Mouse (Mus musculus) stomach, postnatal 0 days (tissue): ENCODE data around the gene Hnrnpa2b1. TPM values are rescaled to one million over a fixed set of nuclear protein-coding genes. Genes with fewer than 3 reads are reported as not detected.

ENCODE experiments used
- ATAC-seq: fragments of 200-750 bp; cut with Nextera tagmentation; 2 replicates; pipeline ENCODE4 v1.8.0; 2017; ENCODE audit not compliant: low FRiP score, low TSS enrichment
- DNase-seq: peaks from one replicate; pipeline ENCODE4 v3.0.0-alpha.2; 2016; ENCODE audit warnings: low spot score
- H3K27ac ChIP-seq: fragments of 300-500 bp; sonication (generic); replicated peaks from 2 replicates; pipeline ENCODE4 v1.5.1; 2014; ENCODE audit warnings: mild to moderate bottlenecking, control low read depth
- H3K27me3 ChIP-seq: fragments of 300-500 bp; sonication (generic); 2 replicates; pipeline ENCODE4 v1.6.1; 2014; ENCODE audit warnings: low read length; ENCODE audit not compliant: control insufficient read depth, insufficient read depth
- H3K36me3 ChIP-seq: fragments of 300-500 bp; sonication (generic); 2 replicates; pipeline ENCODE4 v1.6.1; 2014; ENCODE audit warnings: low read length, mixed read lengths; ENCODE audit not compliant: control insufficient read depth, insufficient read depth
- H3K4me1 ChIP-seq: fragments of 300-500 bp; sonication (generic); replicated peaks from 2 replicates; pipeline ENCODE4 v1.6.1; 2014; ENCODE audit warnings: antibody characterized with exemption; ENCODE audit not compliant: control insufficient read depth, insufficient read depth
- H3K4me2 ChIP-seq: fragments of 300-500 bp; sonication (generic); replicated peaks from 2 replicates; pipeline ENCODE4 v1.6.1; 2014; ENCODE audit warnings: low read depth, mild to moderate bottlenecking, control low read depth, moderate library complexity
- H3K4me3 ChIP-seq: fragments of 300-500 bp; sonication (generic); 2 replicates; pipeline ENCODE4 v1.5.1; 2014; ENCODE audit warnings: low read depth, low read length, control low read depth
- H3K9ac ChIP-seq: fragments of 300-500 bp; sonication (generic); 2 replicates; pipeline ENCODE4 v1.6.1; 2014; ENCODE audit warnings: mild to moderate bottlenecking, low read length, control low read depth, mixed read lengths
- H3K9me3 ChIP-seq: fragments of 300-500 bp; sonication (generic); 2 replicates; pipeline ENCODE4 v1.6.1; 2016; ENCODE audit warnings: low read length; ENCODE audit not compliant: control insufficient read depth
- CTCF ChIP-seq: IDR thresholded peaks from 2 replicates; pipeline ENCODE4 v1.5.1; 2016; ENCODE audit warnings: antibody characterized with exemption, low read depth, mild to moderate bottlenecking, moderate library complexity
- EP300 ChIP-seq: optimal IDR thresholded peaks from 2 replicates; pipeline ENCODE3; 2016; ENCODE audit warnings: antibody characterized with exemption
- WGBS: fragments of 180-500 bp; shearing (Covaris S2); extraction: QIAGEN DNeasy Blood & Tissue Kit; methylation state at CpG from one replicate; pipeline ENCODE4 v1.1.7; 2014; 5-methylcytosine and 5-hydroxymethylcytosine counted together
- polyA plus RNA-seq: library from polyadenylated mRNA; unstranded; fragments of >200 nt; fragmentation: Nextera tagmentation; extraction: Ambion mirVana; gene quantifications from 2 replicates; pipeline ENCODE4 v1.2.1, GENCODE M21; 2015

Gene Hnrnpa2b1
- polyA plus RNA-seq, 1 experiment from 2014 or later = 543 TPM

DNA sequence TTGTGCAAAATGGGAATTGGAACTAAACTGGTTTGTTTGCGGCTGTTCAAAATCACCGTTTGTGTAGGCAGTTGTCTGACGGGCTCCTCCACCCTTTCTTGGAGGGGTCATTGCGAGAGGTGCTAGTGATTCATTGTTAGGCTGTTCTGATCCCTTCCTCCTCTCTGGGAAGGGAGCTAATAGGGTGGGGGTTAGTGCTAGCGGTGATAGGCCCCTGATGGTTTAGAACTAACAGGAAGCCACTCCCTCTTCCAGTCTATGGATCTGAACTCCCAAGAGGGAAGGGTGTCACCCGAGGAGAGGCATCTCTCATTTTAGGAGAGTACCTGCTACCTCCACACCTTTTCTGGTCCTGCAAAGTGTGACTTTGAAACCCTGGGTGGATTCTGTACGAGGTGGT, 35.4 kb downstream of the Hnrnpa2b1 start:
- ATAC-seq (no peak), DNase-seq (no peak)
- no peak for TF ChIP-seq CTCF
- no peak for TF ChIP-seq EP300
- WGBS = 28% methylated on average over 7 of the region's 7 CpGs
- Histone ChIP-seq H3K4me3 (no peak overlapping the region), H3K4me1 (no peaks in the 10 kb centered on the region; the same call in 1 of the 2 replicates), H3K27ac (no peak overlapping the region), H3K9me3 (no peaks in the 10 kb centered on the region), H3K27me3 (no peaks in the 10 kb centered on the region), H3K36me3 (no peaks in the 10 kb centered on the region), H3K4me2 (peak overlapping the region; percentile 91), H3K9ac (no peak overlapping the region)

DNA sequence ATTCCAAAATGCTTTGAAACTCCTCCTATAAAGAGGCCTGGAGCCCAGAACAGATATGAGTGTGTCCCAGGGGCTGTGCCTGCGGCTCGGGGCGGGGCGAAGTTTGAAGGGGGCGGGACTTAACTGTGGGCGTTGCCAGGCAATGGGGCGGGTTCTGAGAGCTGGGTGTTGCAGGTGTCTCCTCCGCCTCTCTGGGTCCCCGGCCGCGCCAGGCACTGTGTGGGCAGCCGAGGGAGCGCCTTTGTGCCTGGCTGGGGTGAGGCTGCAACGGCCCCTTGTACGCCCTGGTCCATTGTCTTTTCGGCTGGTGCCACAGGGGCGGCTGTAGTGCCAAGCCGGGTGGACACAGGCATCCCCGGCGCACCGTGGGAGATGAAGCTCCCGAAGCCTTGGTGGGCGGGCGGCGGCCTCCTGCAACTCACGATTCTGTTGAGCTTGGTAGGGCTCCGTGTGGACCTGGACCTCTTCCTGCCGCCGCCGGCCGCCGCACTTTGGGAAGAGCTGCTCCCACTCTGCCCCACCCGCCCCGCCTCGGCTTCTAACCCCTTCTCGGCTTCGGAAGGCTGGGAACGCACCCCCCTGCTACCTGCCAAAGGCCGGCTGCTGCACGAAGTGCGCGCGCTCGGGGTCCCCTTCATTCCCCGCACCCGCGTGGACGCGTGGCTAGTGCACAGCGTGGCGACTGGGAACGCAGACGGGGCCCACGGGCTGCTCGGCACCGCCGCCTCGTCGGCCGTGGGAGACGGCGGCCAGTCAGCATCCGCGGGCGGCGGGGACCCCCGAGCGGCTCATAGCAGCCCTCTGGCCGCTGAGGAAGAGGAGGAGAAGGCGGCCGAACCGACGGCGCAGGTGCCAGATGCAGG, 36.9 kb downstream of the Hnrnpa2b1 start, which contains the start of gene Nfe2l3:
Gene Nfe2l3 (plus strand): TSS at position 136 of the 863 bp plus-strand sequence.
- DNase-seq (peak; percentile 96), ATAC-seq (peak; percentile 94)
- TF ChIP-seq CTCF = no peak
- no peak for TF ChIP-seq EP300
- Histone ChIP-seq H3K4me1 (no peaks in the 10 kb centered on the region; the same call in 1 of the 2 replicates), H3K9ac (peak within 1 kb of the TSS; percentile 75), H3K27me3 (no peaks in the 10 kb centered on the region), H3K9me3 (no peaks in the 10 kb centered on the region), H3K36me3 (no peaks in the 10 kb centered on the region), H3K27ac (peak within 1 kb of the TSS; percentile 84), H3K4me2 (peak within 1 kb of the TSS; percentile 91), H3K4me3 (peak within 1 kb of the TSS; percentile 59)
- 1% methylated on average over 72 of the region's 74 CpGs for whole genome bisulfite sequencing

DNA sequence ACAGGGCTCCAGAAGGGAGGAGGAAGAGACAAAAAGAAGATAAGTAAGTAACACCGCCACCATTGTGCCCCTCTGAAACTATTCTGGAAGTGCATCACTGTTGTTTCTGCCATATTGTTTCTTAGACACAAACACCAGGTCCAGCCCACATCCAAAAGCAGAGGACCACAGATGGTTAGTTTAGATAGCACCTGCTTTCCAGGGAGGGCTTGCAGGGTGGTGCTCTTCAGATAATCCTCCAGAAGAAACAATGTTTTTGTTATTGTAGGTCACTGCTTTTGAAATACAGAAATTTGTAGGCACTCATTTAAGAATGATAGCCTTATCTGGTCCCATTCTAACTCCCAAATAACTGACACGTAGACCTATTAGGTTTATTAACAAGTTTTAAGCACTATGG, 45.2 kb downstream of the Hnrnpa2b1 start:
- Histone ChIP-seq H3K4me3 (no peak overlapping the region), H3K27me3 (no peaks in the 10 kb centered on the region), H3K27ac (no peak overlapping the region), H3K4me2 (no peak overlapping the region), H3K9me3 (0 out of 2 replicates have a peak, but pooled peaks cover 3% of the 10 kb centered on the region), H3K36me3 (no peaks in the 10 kb centered on the region), H3K4me1 (no peaks in the 10 kb centered on the region), H3K9ac (no peak overlapping the region)
- no peak for DNase-seq
- no peak for ATAC-seq
- TF ChIP-seq EP300 = no peak
- WGBS = 88% methylated on average over 2 of the region's 2 CpGs

DNA sequence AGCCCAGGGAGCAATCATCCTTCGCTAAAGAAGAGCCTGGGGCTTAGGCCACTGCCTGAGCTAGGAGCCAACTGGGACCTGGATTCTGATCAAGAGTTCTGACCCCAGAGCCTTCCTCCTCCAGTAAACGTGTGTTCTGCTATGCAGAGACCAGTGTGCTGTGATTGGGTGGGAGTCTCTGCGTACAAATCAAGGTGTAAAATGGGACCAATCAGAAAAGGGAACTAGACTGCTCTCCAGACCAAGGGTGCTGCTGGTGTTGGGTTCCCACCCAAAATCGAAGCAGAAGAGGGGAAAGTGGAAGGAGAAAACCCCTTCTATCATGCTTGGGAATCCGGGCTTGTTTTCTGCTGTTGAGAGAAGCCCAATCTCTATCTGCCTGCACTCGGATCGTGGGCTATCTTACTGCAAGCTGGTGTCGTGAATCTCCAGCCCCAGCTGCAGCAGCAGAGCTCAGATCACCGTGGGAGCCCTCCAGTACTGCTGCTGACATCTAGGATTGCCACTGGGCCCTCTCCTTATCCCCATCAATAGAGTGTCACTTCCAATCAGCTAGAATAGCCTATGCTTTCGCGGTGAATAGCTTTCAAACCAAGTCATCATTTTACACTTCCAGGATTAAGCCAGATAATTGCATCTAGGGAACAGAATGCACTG, 46.1 kb downstream of the Hnrnpa2b1 start:
- Histone ChIP-seq H3K27me3 (no peaks in the 10 kb centered on the region), H3K9me3 (0 out of 2 replicates have a peak, but pooled peaks cover 3% of the 10 kb centered on the region), H3K9ac (no peak overlapping the region), H3K4me1 (no peaks in the 10 kb centered on the region), H3K27ac (no peak overlapping the region), H3K36me3 (no peaks in the 10 kb centered on the region), H3K4me3 (no peak overlapping the region), H3K4me2 (no peak overlapping the region)
- ATAC-seq (no peak), DNase-seq (no peak)
- TF ChIP-seq EP300 = no peak
- TF ChIP-seq CTCF = no peak
- 50% methylated on average over 11 of the region's 11 CpGs for WGBS

DNA sequence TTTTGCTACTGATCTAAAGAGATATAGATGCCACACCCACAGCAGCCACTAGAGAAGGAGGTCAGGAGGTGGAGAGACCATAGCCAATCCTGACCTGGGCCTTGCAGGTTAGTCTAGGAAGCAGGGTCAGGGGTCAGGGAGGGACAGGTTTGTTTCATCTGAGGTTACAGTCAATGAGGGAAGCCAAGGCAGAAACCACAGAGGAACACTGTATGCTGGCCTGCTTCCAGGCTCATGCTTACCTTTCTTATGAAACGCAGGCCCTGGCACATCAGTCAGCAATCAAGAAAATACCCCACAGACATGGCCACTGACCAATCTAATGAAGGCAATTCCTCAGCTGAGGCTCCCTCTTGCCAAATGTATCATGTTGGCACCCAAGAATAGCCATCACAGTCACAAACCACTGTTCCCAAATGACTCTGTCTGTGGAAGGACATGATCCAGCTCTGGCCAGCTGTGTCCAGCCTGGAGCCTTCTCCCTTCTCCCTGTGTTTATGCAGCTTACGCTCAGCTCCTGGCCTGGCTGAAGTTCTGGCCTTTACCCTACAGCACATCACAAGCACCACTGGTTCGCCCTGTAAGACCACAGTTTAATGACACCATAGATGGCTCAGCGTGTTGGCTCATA, 52.3 kb downstream of the Hnrnpa2b1 start:
- H3K4me3 ChIP-seq = no peak overlapping the region
- 0 out of 2 replicates have a peak, but pooled peaks cover 3% of the 10 kb centered on the region for H3K9me3 ChIP-seq
- H3K4me2 ChIP-seq = no peak overlapping the region
- no peaks in the 10 kb centered on the region for H3K4me1 ChIP-seq
- no peak overlapping the region for H3K27ac ChIP-seq
- WGBS = 68% methylated on average over 4 of the region's 4 CpGs
- no peaks in the 10 kb centered on the region for H3K36me3 ChIP-seq
- no peak overlapping the region for H3K9ac ChIP-seq
- no peak for ATAC-seq
- no peak for TF ChIP-seq CTCF
- TF ChIP-seq EP300 = no peak
- DNase-seq = no peak
- no peaks in the 10 kb centered on the region for H3K27me3 ChIP-seq
